Mouse (Mus musculus): ENCODE measurements around the gene Sec13. TPM values are rescaled to one million over a fixed set of nuclear protein-coding genes. Genes with fewer than 3 reads are reported as not detected.

Gene Sec13
- total RNA-seq (2023), result 74.6 and 75.0 TPM in 2 replicates

DNA sequence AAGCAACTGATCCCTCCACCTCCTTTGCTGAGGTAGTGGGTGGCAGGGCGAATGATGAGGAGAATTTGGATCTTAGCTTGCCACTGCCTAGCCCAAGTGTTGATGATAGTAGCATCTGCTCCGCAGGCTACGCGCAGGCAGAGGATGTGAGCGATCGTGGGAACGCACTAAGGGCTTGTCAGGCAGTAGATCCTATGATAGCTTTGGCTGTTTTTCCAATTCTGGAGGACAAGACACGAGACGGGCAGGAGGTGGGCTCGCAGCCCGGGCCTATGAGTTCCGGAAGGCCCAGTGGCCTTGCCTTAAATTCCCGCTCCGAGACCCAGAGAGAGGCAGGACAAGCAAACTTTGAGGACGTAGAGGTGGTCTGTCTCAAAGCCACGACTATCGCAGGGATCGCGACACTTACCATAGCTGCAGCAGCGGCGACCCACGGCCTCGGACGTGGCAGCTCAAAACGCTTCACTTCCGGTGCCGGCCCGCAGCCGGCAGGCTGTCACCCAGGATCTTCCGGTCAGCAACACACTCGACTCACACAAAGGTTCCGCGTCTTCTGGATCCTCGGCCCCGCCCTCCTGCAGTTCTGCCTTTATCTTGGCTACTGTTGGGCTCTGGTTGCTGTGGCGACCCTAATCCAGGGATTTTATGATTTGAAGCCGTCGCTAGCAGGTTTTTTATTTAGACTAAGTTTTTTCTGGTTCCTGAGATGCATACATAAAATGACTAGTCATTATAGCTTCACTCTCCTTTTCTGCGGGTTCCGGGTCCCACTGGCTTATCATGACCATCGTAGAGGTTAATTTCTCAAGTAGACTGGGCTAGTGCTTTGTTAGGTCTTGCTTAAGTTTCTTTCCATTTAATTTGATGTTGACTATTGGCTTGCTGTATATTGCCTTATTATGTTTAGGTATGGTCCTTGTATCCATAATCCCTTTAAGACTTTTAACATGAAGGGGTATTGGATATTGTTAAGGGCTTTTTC is at the start of gene Sec13:
TSS of gene Sec13 (minus strand) at position 508 of the 982 bp plus-strand sequence.

DNA sequence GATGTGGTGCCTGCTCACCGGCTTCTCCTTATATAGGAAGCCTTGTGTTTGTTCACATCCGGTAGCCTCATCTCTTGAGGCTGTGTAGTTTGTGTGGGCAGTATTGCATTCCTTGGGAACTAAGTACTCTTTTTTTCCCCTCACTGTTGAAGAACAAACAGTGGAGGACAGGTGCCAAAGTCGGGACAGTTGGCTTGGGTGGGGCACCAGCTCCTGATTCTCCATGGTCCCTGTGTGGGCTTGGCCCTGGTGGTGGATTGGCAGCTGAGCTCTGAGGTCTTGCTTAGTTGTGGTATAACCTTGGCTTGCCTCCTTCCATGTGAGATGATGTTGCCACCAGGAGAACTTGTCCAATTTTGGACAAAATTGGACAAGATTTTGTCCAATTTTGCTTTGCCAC is 20.7 kb downstream of the Sec13 start, which contains the start of gene Ghrl:
TSS of gene Ghrl (minus strand) at position 3 of the 400 bp plus-strand sequence.

GRCm38 (mm10) chr6:113696582-113697221 is 43.8 kb downstream of the Sec13 start, which contains the start of gene Tatdn2:
Tatdn2 (plus strand) TSS chr6:113697050.

Other genes with a start within 250 kb of the Sec13 start
- gene Prrt3, start 238.8 kb downstream of the Sec13 start, total RNA-seq (2023), result not detected in 2 replicates
- gene Emc3, start 209.1 kb downstream of the Sec13 start, total RNA-seq (2023), result 54.7 and 58.4 TPM in 2 replicates
- 14.4 and 15.2 TPM in 2 replicates for gene Fancd2, start 209.1 kb downstream of the Sec13 start, total RNA-seq (2023)
- not detected in 2 replicates for gene Fancd2os, start 140.0 kb downstream of the Sec13 start, total RNA-seq (2023)
- gene Brk1, start 136.0 kb downstream of the Sec13 start, total RNA-seq (2023), result 123 TPM in 2 replicates
- gene Vhl, start 116.8 kb downstream of the Sec13 start, total RNA-seq (2023), result 32.6 and 40.9 TPM in 2 replicates
- gene Irak2, start 102.3 kb downstream of the Sec13 start, total RNA-seq (2023), result 174 and 268 TPM in 2 replicates
- gene Tatdn2, start 43.7 kb downstream of the Sec13 start, total RNA-seq (2023), result 126 and 165 TPM in 2 replicates
- not detected in 2 replicates for gene Ghrl, start 20.9 kb downstream of the Sec13 start, total RNA-seq (2023)